Mouse (Mus musculus): Measurements from ENCODE around the gene Kcnab2. TPM values are rescaled to one million over a fixed set of nuclear protein-coding genes. Genes with fewer than 3 reads are reported as not detected.

Kcnab2 gene
- total and polyA plus RNA-seq, 3 experiments, result 35.3 to 95.8 (median 58.3) TPM

- dilution Hi-C loops (cut with MboI; ENCODE audit: extremely low pct_ligation_motif_present, extremely low pct_unique_long_range_greater_than_20kb, low sequenced_read_pairs) (no loop called here), in situ Hi-C loops (cut with MboI; ENCODE audit: low pct_ligation_motif_present, low pct_unique_long_range_greater_than_20kb, low sequenced_read_pairs) (no loop called here)
- Histone ChIP-seq H3K4me3 (replicated peaks in 1 of 3; ENCODE audit: low read depth in 2 of 3, low read length in 2 of 3, poor library complexity in 1 of 3) (no peak overlapping the region), H3K79me2 (replicated peaks; ENCODE audit: control insufficient read depth, extremely low read depth, insufficient read depth, poor library complexity, severe bottlenecking) (no peaks in the 10 kb centered on the region), H3K4me2 (ENCODE audit: insufficient read depth, low read depth, poor library complexity, severe bottlenecking) (no peak overlapping the region), H3K9ac (ENCODE audit: insufficient read depth, low read depth) (no peak overlapping the region), H3K27me3 (replicated peaks) (no peaks in the 10 kb centered on the region), H3K4me1 (ENCODE audit: control insufficient read depth in 1 of 2, insufficient read depth in 2 of 2) (no peaks in the 10 kb centered on the region), H3K36me3 (replicated peaks in 1 of 2; ENCODE audit: control insufficient read depth in 1 of 2, insufficient read depth in 1 of 2, low read length in 1 of 2) (peaks cover 42 to 96% of the 10 kb centered on the region in 2 experiments), H3K9me3 (replicated peaks; ENCODE audit: low read length) (no peaks in the 10 kb centered on the region), H3K27ac (ENCODE audit: insufficient read depth, low read depth) (no peak overlapping the region)
- TF ChIP-seq JUND (conservative IDR thresholded peaks at IDR 0.05; ENCODE audit: low read depth, low read length), result no peak
- TF ChIP-seq USF1 (IDR thresholded peaks at IDR 0.05; ENCODE audit: low read depth, low read length), result no peak
- TF ChIP-seq ZNF384 (IDR thresholded peaks at IDR 0.05; ENCODE audit: low read depth, low read length), result no peak
- no peak for DNase-seq (ENCODE audit: extremely low read depth)
Measured at GRCm38 (mm10) chr4:152412524-152413080, 65.1 kb downstream of the Kcnab2 start.

GRCm38 (mm10) chr4:152410961-152411360 is 66.7 kb downstream of the Kcnab2 start:
- no peaks in the 10 kb centered on the region for H3K4me1 ChIP-seq (ENCODE audit: control insufficient read depth in 1 of 2, insufficient read depth in 2 of 2)
- no peak overlapping the region for H3K9ac ChIP-seq (ENCODE audit: insufficient read depth, low read depth)
- H3K4me3 ChIP-seq (replicated peaks in 1 of 3; ENCODE audit: low read depth in 2 of 3, low read length in 2 of 3, poor library complexity in 1 of 3), result no peak overlapping the region
- no peak overlapping the region for H3K27ac ChIP-seq (ENCODE audit: insufficient read depth, low read depth)
- in situ Hi-C loops (cut with MboI; ENCODE audit: low pct_ligation_motif_present, low pct_unique_long_range_greater_than_20kb, low sequenced_read_pairs) (no loop called here), dilution Hi-C loops (cut with MboI; ENCODE audit: extremely low pct_ligation_motif_present, extremely low pct_unique_long_range_greater_than_20kb, low sequenced_read_pairs) (no loop called here)
- H3K36me3 ChIP-seq (replicated peaks in 1 of 2; ENCODE audit: control insufficient read depth in 1 of 2, insufficient read depth in 1 of 2, low read length in 1 of 2), result peaks cover 47 to 96% of the 10 kb centered on the region in 2 experiments
- no peaks in the 10 kb centered on the region for H3K79me2 ChIP-seq (replicated peaks; ENCODE audit: control insufficient read depth, extremely low read depth, insufficient read depth, poor library complexity, severe bottlenecking)
- no peak for DNase-seq (ENCODE audit: extremely low read depth)
- no peaks in the 10 kb centered on the region for H3K27me3 ChIP-seq (replicated peaks)
- TF ChIP-seq ZC3H11A (IDR thresholded peaks at IDR 0.05; ENCODE audit: low read depth, low read length) (no peak), CTCF (conservative IDR thresholded peaks at IDR 0.05 in 1 of 2, IDR thresholded peaks at IDR 0.05 in 1 of 2; ENCODE audit: low read depth in 2 of 2, low read length in 2 of 2) (no peak), ETS1 (conservative IDR thresholded peaks at IDR 0.05; ENCODE audit: low read depth, low read length) (no peak), E2F4 (IDR thresholded peaks at IDR 0.05; ENCODE audit: insufficient replicate concordance, low read depth, low read length) (no peak), SIN3A (IDR thresholded peaks at IDR 0.05; ENCODE audit: low read length) (no peak), ELF1 (IDR thresholded peaks at IDR 0.05; ENCODE audit: low read depth, low read length) (no peak), JUN (IDR thresholded peaks at IDR 0.05; ENCODE audit: insufficient read depth, low read depth, low read length) (no peak), SMC3 (IDR thresholded peaks at IDR 0.05; ENCODE audit: low read depth, low read length) (no peak), ZNF384 (IDR thresholded peaks at IDR 0.05; ENCODE audit: low read depth, low read length) (no peak), RCOR1 (conservative IDR thresholded peaks at IDR 0.05; ENCODE audit: low read depth, low read length) (no peak), MXI1 (IDR thresholded peaks at IDR 0.05; ENCODE audit: low read depth, low read length) (no peak), PAX5 (IDR thresholded peaks at IDR 0.05; ENCODE audit: low read length) (no peak), UBTF (IDR thresholded peaks at IDR 0.05; ENCODE audit: low read depth, low read length) (no peak), MAFK (IDR thresholded peaks at IDR 0.05; ENCODE audit: insufficient replicate concordance, low read length) (no peak), TBP (conservative IDR thresholded peaks at IDR 0.05; ENCODE audit: low read depth, low read length) (no peak), ZKSCAN1 (IDR thresholded peaks at IDR 0.05; ENCODE audit: borderline replicate concordance, low read depth, low read length) (no peak)
- no peaks in the 10 kb centered on the region for H3K9me3 ChIP-seq (replicated peaks; ENCODE audit: low read length)
- H3K4me2 ChIP-seq (ENCODE audit: insufficient read depth, low read depth, poor library complexity, severe bottlenecking), result no peak overlapping the region

Measured in CH12.LX (cell line).